Mouse (Mus musculus): Measurements from ENCODE around the gene Dlat.

DNA sequence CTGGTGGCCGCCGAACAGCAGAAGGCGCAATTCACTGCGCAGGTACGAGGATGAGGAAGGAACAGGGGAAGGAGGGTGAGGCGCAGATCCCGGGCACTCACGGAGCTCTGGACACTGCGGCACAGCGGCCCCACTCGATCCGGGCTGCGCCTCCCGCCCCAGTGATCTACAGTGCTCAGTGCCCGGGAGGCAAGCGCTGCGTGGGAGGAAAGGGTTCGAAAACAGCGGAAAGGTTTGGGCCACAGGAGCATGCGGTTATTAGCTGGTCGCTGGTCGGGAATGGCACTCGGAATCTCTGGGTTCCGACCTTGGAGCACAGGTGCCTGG lies 55.6 kb downstream of the Dlat start:
- TF ChIP-seq POLR2A (IDR thresholded peaks at IDR 0.05; ENCODE audit: low read depth, low read length) (no peak), CTCF (IDR thresholded peaks at IDR 0.05; ENCODE audit: extremely low read depth, insufficient read depth, insufficient read length, insufficient replicate concordance) (no peak)
